Mouse (Mus musculus) left cerebral cortex, postnatal 10 days (tissue): ENCODE results near the gene Hbb-y. TPM values are rescaled to one million over a fixed set of nuclear protein-coding genes. Genes with fewer than 3 reads are reported as not detected.
"Not testable (repeated sequence)": the region's sequence is repeated elsewhere in the genome, so short reads cannot be mapped to it uniquely, and the experiment has no call there.

ENCODE experiments used
- DNase-seq, 2 experiments: peaks; one replicate each; pipeline ENCODE4 v3.0.0; 2021 to 2022; ENCODE audit warnings: low spot score in 2 of 2, mixed read lengths in 1 of 2; ENCODE audit errors: extremely low spot score in 1 of 2
- intact Hi-C: fragments of 180-260 bp; cut with DNase I; formaldehyde crosslinking; loops from one replicate; pipeline ENCODE4 v1.15.1; 2025
- total RNA-seq, 2 experiments: library from RNA; stranded (reverse); gene quantifications; 2 replicates each; pipeline ENCODE4 v1.2.3; 2021

Gene Hbb-y
- total RNA-seq, 2 experiments from 2014 or later, result not detected

GRCm38 (mm10) chr7:103824597-103824996 lies 28.4 kb downstream of the Hbb-y start:
- no peak for DNase-seq
- intact Hi-C loops, result no loop called here

- intact Hi-C loops, DNase-seq: not testable (repeated sequence)
These were observed 37.9 kb downstream of the Hbb-y start for GRCm38 (mm10) chr7:103815085-103815484.

- no peak for DNase-seq
- intact Hi-C loops, result no loop called here
These were observed 39.2 kb downstream of the Hbb-y start, which contains the start of gene Hbb-bt for GRCm38 (mm10) chr7:103813766-103814165. Gene Hbb-bt (minus strand): TSS chr7:103813996.

GRCm38 (mm10) chr7:103813152-103813551 lies 39.9 kb downstream of the Hbb-y start:
- intact Hi-C loops, DNase-seq: not testable (repeated sequence)

GRCm38 (mm10) chr7:103812174-103812573 lies 40.8 kb downstream of the Hbb-y start:
- no peak for DNase-seq
- intact Hi-C loops, result no loop called here

- no peak for DNase-seq
- intact Hi-C loops, result no loop called here
These were observed 41.7 kb downstream of the Hbb-y start for GRCm38 (mm10) chr7:103811223-103811845.

GRCm38 (mm10) chr7:103810746-103811145 lies 42.3 kb downstream of the Hbb-y start:
- intact Hi-C loops, result no loop called here
- DNase-seq, result no peak

GRCm38 (mm10) chr7:103810296-103810695 lies 42.7 kb downstream of the Hbb-y start:
- intact Hi-C loops, result no loop called here
- DNase-seq, result no peak

GRCm38 (mm10) chr7:103809801-103810155 lies 43.2 kb downstream of the Hbb-y start:
- DNase-seq, result no peak
- intact Hi-C loops, result no loop called here

- intact Hi-C loops, result no loop called here
- DNase-seq, result no peak
These were observed 43.8 kb downstream of the Hbb-y start for GRCm38 (mm10) chr7:103808971-103809800.

GRCm38 (mm10) chr7:103808120-103808519 lies 44.9 kb downstream of the Hbb-y start:
- intact Hi-C loops, DNase-seq: not testable (repeated sequence)

GRCm38 (mm10) chr7:103806856-103807255 lies 46.2 kb downstream of the Hbb-y start:
- DNase-seq, result no peak
- intact Hi-C loops, result no loop called here

Other genes with a start within 250 kb of the Hbb-y start
- gene Olfr620, start 240.7 kb downstream of the Hbb-y start, total RNA-seq, result not detected
- not detected for gene Olfr622, start 210.5 kb downstream of the Hbb-y start, total RNA-seq
- gene Olfr623, start 189.5 kb downstream of the Hbb-y start, total RNA-seq, result not detected
- gene Olfr624, start 182.0 kb downstream of the Hbb-y start, total RNA-seq, result not detected
- gene Olfr625-ps1, start 170.5 kb downstream of the Hbb-y start, total RNA-seq, result not detected
- not detected for gene Olfr243, start 138.5 kb downstream of the Hbb-y start, total RNA-seq
- gene Olfr628, start 122.8 kb downstream of the Hbb-y start, total RNA-seq, result not detected
- not detected for gene Olfr629, start 108.3 kb downstream of the Hbb-y start, total RNA-seq
- gene Olfr630, start 95.9 kb downstream of the Hbb-y start, total RNA-seq, result not detected
- gene Olfr69, start 81.6 kb downstream of the Hbb-y start, total RNA-seq, result not detected
- gene Olfr68, start 73.5 kb downstream of the Hbb-y start, total RNA-seq, result not detected
- not detected for gene Olfr67, start 61.4 kb downstream of the Hbb-y start, total RNA-seq
- gene Hbb-bt, start 39.2 kb downstream of the Hbb-y start, total RNA-seq, result 100 to 1,000 TPM in 1 of 2 experiments, 10 to 100 TPM in 1; 58.1 to 118 TPM
- gene Hbb-bs, start 25.1 kb downstream of the Hbb-y start, total RNA-seq, result 100 to 1,000 TPM; 487 to 924 TPM
- gene Hbb-bh2, start 12.7 kb downstream of the Hbb-y start, total RNA-seq, result not detected
- gene Hbb-bh1, start 10.1 kb downstream of the Hbb-y start, total RNA-seq, result not detected
- gene Olfr66, start 33.0 kb upstream of the Hbb-y start, total RNA-seq, result not detected
- gene Olfr64, start 41.3 kb upstream of the Hbb-y start, total RNA-seq, result not detected
- gene Olfr65, start 50.3 kb upstream of the Hbb-y start, total RNA-seq, result under 1 TPM in 1 of 2 experiments, not detected in 1; 0.19 TPM
- not detected for gene Olfr631, start 75.6 kb upstream of the Hbb-y start, total RNA-seq
- under 1 TPM in 1 of 2 experiments, not detected in 1; 0.26 TPM for gene Olfr632, start 81.1 kb upstream of the Hbb-y start, total RNA-seq
- not detected for gene Olfr633, start 91.2 kb upstream of the Hbb-y start, total RNA-seq
- under 1 TPM; 0.04 to 0.06 TPM for gene Olfr635, start 117.9 kb upstream of the Hbb-y start, total RNA-seq
- not detected for gene Olfr638, start 145.5 kb upstream of the Hbb-y start, total RNA-seq
- under 1 TPM; 0.11 to 0.20 TPM for gene Olfr639, start 164.1 kb upstream of the Hbb-y start, total RNA-seq
- gene Olfr640, start 172.4 kb upstream of the Hbb-y start, total RNA-seq, result not detected
- not detected for gene Olfr641, start 182.2 kb upstream of the Hbb-y start, total RNA-seq
- not detected for gene Olfr642, start 199.4 kb upstream of the Hbb-y start, total RNA-seq
- gene 4930516K23Rik, start 208.2 kb upstream of the Hbb-y start, total RNA-seq, result not detected
- gene Olfr644, start 218.7 kb upstream of the Hbb-y start, total RNA-seq, result not detected
- not detected for gene Olfr645, start 232.2 kb upstream of the Hbb-y start, total RNA-seq